Mouse (Mus musculus): ENCODE measurements around the gene Dlg2. TPM values are rescaled to one million over a fixed set of nuclear protein-coding genes. Genes with fewer than 3 reads are reported as not detected.

Gene Dlg2
- polyA plus RNA-seq, 1 experiment from 2014 or later = 3.0 TPM

GRCm38 (mm10) chr7:92420474-92420873, 1944.0 kb downstream of the Dlg2 start:
- ATAC-seq (replicated peaks; ENCODE audit: low FRiP score) = no peak
- H3K9me3 ChIP-seq (ENCODE audit: control insufficient read depth, low read length) = no peaks in the 10 kb centered on the region
- no peak overlapping the region for H3K4me2 ChIP-seq (ENCODE audit: low read depth, low read length, severe bottlenecking)
- H3K27me3 ChIP-seq (ENCODE audit: control insufficient read depth, insufficient read depth, low read length) = no peaks in the 10 kb centered on the region
- H3K27ac ChIP-seq (ENCODE audit: low read depth, low read length) = no peak overlapping the region
- H3K36me3 ChIP-seq (ENCODE audit: control insufficient read depth, insufficient read depth, low read length) = no peaks in the 10 kb centered on the region
- no peak overlapping the region for H3K9ac ChIP-seq (ENCODE audit: low read length)
- no peak for DNase-seq (ENCODE audit: low spot score)
- H3K4me3 ChIP-seq (ENCODE audit: low read depth, low read length) = no peak overlapping the region
- 86% methylated on average over 10 of the region's 10 CpGs for WGBS
- no peaks in the 10 kb centered on the region for H3K4me1 ChIP-seq (replicated peaks; ENCODE audit: control insufficient read depth, insufficient read depth, low read length)

GRCm38 (mm10) chr7:92423017-92423416, 1946.5 kb downstream of the Dlg2 start:
- H3K27me3 ChIP-seq (ENCODE audit: control insufficient read depth, insufficient read depth, low read length) = no peaks in the 10 kb centered on the region
- H3K4me1 ChIP-seq (replicated peaks; ENCODE audit: control insufficient read depth, insufficient read depth, low read length) = no peaks in the 10 kb centered on the region
- H3K4me3 ChIP-seq (ENCODE audit: low read depth, low read length) = no peak overlapping the region
- H3K27ac ChIP-seq (ENCODE audit: low read depth, low read length) = no peak overlapping the region
- 92% methylated on average over 3 of the region's 3 CpGs for WGBS
- no peak for ATAC-seq (replicated peaks; ENCODE audit: low FRiP score)
- DNase-seq (ENCODE audit: low spot score) = no peak
- H3K36me3 ChIP-seq (ENCODE audit: control insufficient read depth, insufficient read depth, low read length) = no peaks in the 10 kb centered on the region
- no peaks in the 10 kb centered on the region for H3K9me3 ChIP-seq (ENCODE audit: control insufficient read depth, low read length)
- H3K9ac ChIP-seq (ENCODE audit: low read length) = no peak overlapping the region
- H3K4me2 ChIP-seq (ENCODE audit: low read depth, low read length, severe bottlenecking) = no peak overlapping the region

- no peaks in the 10 kb centered on the region for H3K9me3 ChIP-seq (ENCODE audit: control insufficient read depth, low read length)
- ATAC-seq (replicated peaks; ENCODE audit: low FRiP score) (no peak), DNase-seq (ENCODE audit: low spot score) (no peak)
- H3K9ac ChIP-seq (ENCODE audit: low read length) = no peak overlapping the region
- no peak overlapping the region for H3K4me3 ChIP-seq (ENCODE audit: low read depth, low read length)
- H3K27me3 ChIP-seq (ENCODE audit: control insufficient read depth, insufficient read depth, low read length) = no peaks in the 10 kb centered on the region
- WGBS = 89% methylated on average over 3 of the region's 3 CpGs
- H3K27ac ChIP-seq (ENCODE audit: low read depth, low read length) = no peak overlapping the region
- H3K36me3 ChIP-seq (ENCODE audit: control insufficient read depth, insufficient read depth, low read length) = no peaks in the 10 kb centered on the region
- no peaks in the 10 kb centered on the region for H3K4me1 ChIP-seq (replicated peaks; ENCODE audit: control insufficient read depth, insufficient read depth, low read length)
- H3K4me2 ChIP-seq (ENCODE audit: low read depth, low read length, severe bottlenecking) = no peak overlapping the region
Observed at GRCm38 (mm10) chr7:92424703-92425102, 1948.2 kb downstream of the Dlg2 start.

- Histone ChIP-seq H3K27me3 (ENCODE audit: control insufficient read depth, insufficient read depth, low read length) (no peaks in the 10 kb centered on the region), H3K9me3 (ENCODE audit: control insufficient read depth, low read length) (no peaks in the 10 kb centered on the region), H3K9ac (ENCODE audit: low read length) (no peak overlapping the region), H3K36me3 (ENCODE audit: control insufficient read depth, insufficient read depth, low read length) (no peaks in the 10 kb centered on the region), H3K4me1 (replicated peaks; ENCODE audit: control insufficient read depth, insufficient read depth, low read length) (no peaks in the 10 kb centered on the region), H3K4me2 (ENCODE audit: low read depth, low read length, severe bottlenecking) (no peak overlapping the region), H3K27ac (ENCODE audit: low read depth, low read length) (no peak overlapping the region), H3K4me3 (ENCODE audit: low read depth, low read length) (no peak overlapping the region)
- WGBS = 82% methylated on average over 4 of the region's 4 CpGs
- DNase-seq (ENCODE audit: low spot score) (no peak), ATAC-seq (replicated peaks; ENCODE audit: low FRiP score) (no peak)
Observed at GRCm38 (mm10) chr7:92427280-92427679, 1950.8 kb downstream of the Dlg2 start.

- no peak for ATAC-seq (replicated peaks; ENCODE audit: low FRiP score)
- WGBS = 91% methylated on average over 5 of the region's 5 CpGs
Observed at GRCm38 (mm10) chr7:92428629-92429028, 1952.2 kb downstream of the Dlg2 start.

GRCm38 (mm10) chr7:92430254-92430653, 1953.8 kb downstream of the Dlg2 start:
- WGBS = 71% methylated on average over 2 of the region's 2 CpGs
- no peak overlapping the region for H3K9ac ChIP-seq (ENCODE audit: low read length)
- no peaks in the 10 kb centered on the region for H3K36me3 ChIP-seq (ENCODE audit: control insufficient read depth, insufficient read depth, low read length)
- no peak overlapping the region for H3K27ac ChIP-seq (ENCODE audit: low read depth, low read length)
- DNase-seq (ENCODE audit: low spot score) (no peak), ATAC-seq (replicated peaks; ENCODE audit: low FRiP score) (no peak)
- H3K4me2 ChIP-seq (ENCODE audit: low read depth, low read length, severe bottlenecking) = no peak overlapping the region
- no peaks in the 10 kb centered on the region for H3K4me1 ChIP-seq (replicated peaks; ENCODE audit: control insufficient read depth, insufficient read depth, low read length)
- no peaks in the 10 kb centered on the region for H3K27me3 ChIP-seq (ENCODE audit: control insufficient read depth, insufficient read depth, low read length)
- no peaks in the 10 kb centered on the region for H3K9me3 ChIP-seq (ENCODE audit: control insufficient read depth, low read length)
- H3K4me3 ChIP-seq (ENCODE audit: low read depth, low read length) = no peak overlapping the region

More at GRCm38 (mm10) chr7:92428629-92429028, 1952.2 kb downstream of the Dlg2 start:
- H3K4me1 ChIP-seq (replicated peaks; ENCODE audit: control insufficient read depth, insufficient read depth, low read length) = no peaks in the 10 kb centered on the region
- DNase-seq (ENCODE audit: low spot score) = no peak
- H3K4me2 ChIP-seq (ENCODE audit: low read depth, low read length, severe bottlenecking) = no peak overlapping the region
- no peak overlapping the region for H3K27ac ChIP-seq (ENCODE audit: low read depth, low read length)
- H3K36me3 ChIP-seq (ENCODE audit: control insufficient read depth, insufficient read depth, low read length) = no peaks in the 10 kb centered on the region
- no peak overlapping the region for H3K4me3 ChIP-seq (ENCODE audit: low read depth, low read length)
- H3K9ac ChIP-seq (ENCODE audit: low read length) = no peak overlapping the region
- no peaks in the 10 kb centered on the region for H3K9me3 ChIP-seq (ENCODE audit: control insufficient read depth, low read length)
- no peaks in the 10 kb centered on the region for H3K27me3 ChIP-seq (ENCODE audit: control insufficient read depth, insufficient read depth, low read length)

GRCm38 (mm10) chr7:92437168-92437567, 1960.7 kb downstream of the Dlg2 start:
- H3K4me3 ChIP-seq (ENCODE audit: low read depth, low read length) = no peak overlapping the region
- no peaks in the 10 kb centered on the region for H3K4me1 ChIP-seq (replicated peaks; ENCODE audit: control insufficient read depth, insufficient read depth, low read length)
- no peaks in the 10 kb centered on the region for H3K27me3 ChIP-seq (ENCODE audit: control insufficient read depth, insufficient read depth, low read length)
- no peak for ATAC-seq (replicated peaks; ENCODE audit: low FRiP score)
- no peak overlapping the region for H3K27ac ChIP-seq (ENCODE audit: low read depth, low read length)
- no peaks in the 10 kb centered on the region for H3K9me3 ChIP-seq (ENCODE audit: control insufficient read depth, low read length)
- H3K9ac ChIP-seq (ENCODE audit: low read length) = no peak overlapping the region
- whole genome bisulfite sequencing = 87% methylated on average over 2 of the region's 2 CpGs
- H3K36me3 ChIP-seq (ENCODE audit: control insufficient read depth, insufficient read depth, low read length) = no peaks in the 10 kb centered on the region
- no peak overlapping the region for H3K4me2 ChIP-seq (ENCODE audit: low read depth, low read length, severe bottlenecking)
- no peak for DNase-seq (ENCODE audit: low spot score)

GRCm38 (mm10) chr7:92439503-92440487, 1963.3 kb downstream of the Dlg2 start:
- ATAC-seq (replicated peaks; ENCODE audit: low FRiP score) = no peak

GRCm38 (mm10) chr7:92441611-92442010, 1965.1 kb downstream of the Dlg2 start:
- DNase-seq (ENCODE audit: low spot score) (no peak), ATAC-seq (replicated peaks; ENCODE audit: low FRiP score) (no peak)
- Histone ChIP-seq H3K4me2 (ENCODE audit: low read depth, low read length, severe bottlenecking) (no peak overlapping the region), H3K27me3 (ENCODE audit: control insufficient read depth, insufficient read depth, low read length) (no peaks in the 10 kb centered on the region), H3K36me3 (ENCODE audit: control insufficient read depth, insufficient read depth, low read length) (no peaks in the 10 kb centered on the region), H3K9ac (ENCODE audit: low read length) (no peak overlapping the region), H3K27ac (ENCODE audit: low read depth, low read length) (no peak overlapping the region), H3K4me1 (replicated peaks; ENCODE audit: control insufficient read depth, insufficient read depth, low read length) (no peaks in the 10 kb centered on the region), H3K4me3 (ENCODE audit: low read depth, low read length) (no peak overlapping the region), H3K9me3 (ENCODE audit: control insufficient read depth, low read length) (no peaks in the 10 kb centered on the region)

More at GRCm38 (mm10) chr7:92439503-92440487, 1963.3 kb downstream of the Dlg2 start:
- Histone ChIP-seq H3K36me3 (ENCODE audit: control insufficient read depth, insufficient read depth, low read length) (no peaks in the 10 kb centered on the region), H3K27me3 (ENCODE audit: control insufficient read depth, insufficient read depth, low read length) (no peaks in the 10 kb centered on the region), H3K9ac (ENCODE audit: low read length) (no peak overlapping the region), H3K4me3 (ENCODE audit: low read depth, low read length) (no peak overlapping the region), H3K9me3 (ENCODE audit: control insufficient read depth, low read length) (no peaks in the 10 kb centered on the region), H3K27ac (ENCODE audit: low read depth, low read length) (no peak overlapping the region), H3K4me2 (ENCODE audit: low read depth, low read length, severe bottlenecking) (no peak overlapping the region), H3K4me1 (replicated peaks; ENCODE audit: control insufficient read depth, insufficient read depth, low read length) (no peaks in the 10 kb centered on the region)
- no peak for DNase-seq (ENCODE audit: low spot score)
- 84% methylated on average over 8 of the region's 8 CpGs for WGBS

All from forebrain, embryonic 11.5 days (tissue).